8 mouse cellular contexts compared by ENCODE assay signal in the genomic region with DNA sequence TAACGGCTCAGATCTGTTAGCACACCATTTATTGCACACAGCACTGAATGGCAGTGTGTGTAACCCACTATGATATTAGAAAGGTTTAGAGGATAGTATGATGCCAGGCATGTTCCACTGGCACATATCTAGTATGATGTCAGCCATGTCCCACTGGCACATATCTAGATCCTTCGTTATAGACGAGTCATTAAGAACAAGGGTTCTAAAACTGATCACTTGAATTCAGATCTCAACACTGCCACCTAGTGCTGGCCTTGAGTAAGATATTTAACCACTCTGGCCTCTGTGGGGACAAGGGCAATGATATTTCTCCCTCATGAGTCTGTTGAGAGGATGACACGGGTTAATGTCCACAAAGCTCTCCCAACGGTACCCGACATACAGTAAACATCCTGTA.
DNase-seq lines count a peak whose midpoint lies in the region; ATAC-seq and TF ChIP-seq lines count a peak whose summit lies in the region.

No protein-coding gene starts in this region.

- H3K9me3 ChIP-seq in heart, postnatal 0 days (replicated peaks; ENCODE audit: control insufficient read depth, low read length), result no peaks in the 10 kb centered on the region
- H3K9me3 ChIP-seq in midbrain, embryonic 12.5 days, result no peaks in the 10 kb centered on the region

- H3K36me3 ChIP-seq in heart, postnatal 0 days (replicated peaks; ENCODE audit: control insufficient read depth, insufficient read depth, low read length), result no peaks in the 10 kb centered on the region
- no peaks in the 10 kb centered on the region for H3K36me3 ChIP-seq in midbrain, embryonic 12.5 days

- H3K4me1 ChIP-seq in heart, postnatal 0 days (ENCODE audit: control insufficient read depth, insufficient read depth), result no peaks in the 10 kb centered on the region
- H3K4me1 ChIP-seq in midbrain, embryonic 12.5 days, result no peaks in the 10 kb centered on the region

- no peaks in the 10 kb centered on the region for H3K27me3 ChIP-seq in heart, postnatal 0 days (ENCODE audit: control insufficient read depth, insufficient read depth, low read length)
- no peaks in the 10 kb centered on the region for H3K27me3 ChIP-seq in midbrain, embryonic 12.5 days

- no peak overlapping the region for H3K27ac ChIP-seq in heart, postnatal 0 days (ENCODE audit: low read depth)
- H3K27ac ChIP-seq in midbrain, embryonic 12.5 days (replicated peaks), result no peak overlapping the region

- TF ChIP-seq EP300 in heart, postnatal 0 days (IDR thresholded peaks at IDR 0.05; ENCODE audit: low read depth), result no peak

- H3K4me3 ChIP-seq in heart, postnatal 0 days (ENCODE audit: low read depth, low read length), result no peak overlapping the region
- no peak overlapping the region for H3K4me3 ChIP-seq in midbrain, embryonic 12.5 days

- intact Hi-C loops in heart, postnatal 25 days (cut with DNase I), result no loop called here

- 25% methylated on average over 6 of the region's 6 CpGs for WGBS in heart, postnatal 0 days
- 56% methylated on average over 6 of the region's 6 CpGs for WGBS in midbrain, embryonic 12.5 days

- DNase-seq in heart, postnatal 0 days (ENCODE audit: low spot score), result peak; percentile 30
- no peak for DNase-seq in heart, postnatal 25 days (ENCODE audit: low spot score)
- DNase-seq in thymus, postnatal 0 days (ENCODE audit: low spot score), result peak; percentile 7
- no peak for DNase-seq in thymus, postnatal 36 days
- peak; percentile 61 to 86 for DNase-seq in cerebellum, postnatal 25 days
- peak; percentile 47 for DNase-seq in hindlimb bud, embryonic 11.5 days (ENCODE audit: extremely low spot score, low read depth, low spot score)
- no peak for DNase-seq in spleen, postnatal 4 days (ENCODE audit: low spot score in 2 of 2)

- peak; percentile 41 for TF ChIP-seq CTCF in heart, postnatal 0 days (IDR thresholded peaks at IDR 0.05; ENCODE audit: low read depth)

- no peak for ATAC-seq in heart, postnatal 0 days (ENCODE audit: insufficient read depth, low read depth)
- 0 out of 2 replicates have a peak, but pooled peaks have one; percentile 42 for ATAC-seq in midbrain, embryonic 12.5 days (ENCODE audit: low FRiP score, low read depth)

- no peak overlapping the region for H3K9ac ChIP-seq in heart, postnatal 0 days (replicated peaks; ENCODE audit: low read depth, low read length)
- no peak overlapping the region for H3K9ac ChIP-seq in midbrain, embryonic 12.5 days (replicated peaks)

- no peak overlapping the region for H3K4me2 ChIP-seq in heart, postnatal 0 days (ENCODE audit: low read depth, low read length)
- no peak overlapping the region for H3K4me2 ChIP-seq in midbrain, embryonic 12.5 days (replicated peaks)

Comparison
In these comparisons a context has a peak if more than half of its experiments do, and no peak if none do; other contexts are left out.
1. DNase-seq: peak in heart, postnatal 0 days (single experiment), thymus, postnatal 0 days (single experiment), cerebellum, postnatal 25 days (2 of 2) and hindlimb bud, embryonic 11.5 days (single experiment); none in heart, postnatal 25 days (single experiment), thymus, postnatal 36 days (0 of 2) and spleen, postnatal 4 days (0 of 2).